Mouse (Mus musculus): Measurements from ENCODE around the gene Olfr1354.
"Not testable (repeated sequence)": the region's sequence is repeated elsewhere in the genome, so short reads cannot be mapped to it uniquely, and the experiment has no call there.

The Olfr1354 gene

GRCm38 (mm10) chr10:78912871-78913270 is at the start of gene Olfr1354:
Olfr1354 (plus strand) TSS chr10:78913171.
- not testable (repeated sequence) for DNase-seq

GRCm38 (mm10) chr10:78875240-78875639 is 37.7 kb upstream of the Olfr1354 start, which contains the start of gene Olfr1355:
Olfr1355 (plus strand) TSS chr10:78875540.
- no peak for DNase-seq

GRCm38 (mm10) chr10:78950336-78950735 is 37.4 kb downstream of the Olfr1354 start, which contains the start of gene Olfr8:
Olfr8 (plus strand) TSS chr10:78950636.
- DNase-seq = not testable (repeated sequence)

- not testable (repeated sequence) for DNase-seq
These were observed 50.0 kb downstream of the Olfr1354 start, which contains the start of gene Olfr1353 for GRCm38 (mm10) chr10:78963009-78963408. Olfr1353 (plus strand) TSS chr10:78963309.

Measured in cerebellum, postnatal 10 days (tissue).